Mouse (Mus musculus) G1E (cell line): ENCODE measurements around the gene Cpd.

Experiments used
- CTCF ChIP-seq: IDR thresholded peaks from 2 replicates; pipeline ENCODE4 v1.5.1; 2012; ENCODE audit warnings: low read depth, low read length, inconsistent platforms, mixed read lengths
- GATA1 ChIP-seq: IDR thresholded peaks from 2 replicates; pipeline ENCODE4 v1.6.1; 2012; ENCODE audit warnings: borderline replicate concordance, low read length, inconsistent platforms, mixed read lengths
- POLR2AphosphoS5 ChIP-seq: IDR thresholded peaks from 2 replicates; pipeline ENCODE4 v1.6.1; 2012; ENCODE audit warnings: low read depth, low read length, inconsistent platforms; ENCODE audit not compliant: insufficient replicate concordance
- TAL1 ChIP-seq: conservative IDR thresholded peaks from 2 replicates; pipeline ENCODE4 v1.6.1; 2012; ENCODE audit warnings: low read depth, low read length, inconsistent platforms, mixed read lengths

GRCm38 (mm10) chr11:76763053-76763740 is 83.6 kb downstream of the Cpd start, which contains the start of gene Gosr1:
- TF ChIP-seq TAL1 (no peak), CTCF (peak; percentile 72), GATA1 (no peak), POLR2AphosphoS5 (no peak)
